Mouse (Mus musculus) heart, embryonic 13.5 days (tissue): ENCODE measurements around the gene Elmod1. TPM values are rescaled to one million over a fixed set of nuclear protein-coding genes. Genes with fewer than 3 reads are reported as not detected.

Experiments
- ATAC-seq: fragments of 200-750 bp; cut with Nextera tagmentation; 2 replicates; pipeline ENCODE4 v1.8.0; 2017; ENCODE audit warnings: moderate TSS enrichment; ENCODE audit not compliant: insufficient number of reproducible peaks, low FRiP score, low TSS enrichment; ENCODE audit errors: extremely low read depth
- H3K27ac ChIP-seq: fragments of 300-500 bp; sonication (generic); replicated peaks from 2 replicates; pipeline ENCODE4 v1.5.1; 2015; ENCODE audit warnings: moderate library complexity, mild to moderate bottlenecking, inconsistent platforms
- H3K27me3 ChIP-seq: fragments of 300-500 bp; sonication (generic); replicated peaks from 2 replicates; pipeline ENCODE4 v1.6.1; 2015; ENCODE audit warnings: mild to moderate bottlenecking, inconsistent platforms
- H3K36me3 ChIP-seq: fragments of 300-500 bp; sonication (generic); 2 replicates; pipeline ENCODE4 v1.6.1; 2015; ENCODE audit warnings: mild to moderate bottlenecking, inconsistent platforms
- H3K4me1 ChIP-seq: fragments of 300-500 bp; sonication (generic); 2 replicates; pipeline ENCODE4 v1.6.1; 2015; ENCODE audit warnings: inconsistent platforms
- H3K4me2 ChIP-seq: fragments of 300-500 bp; sonication (generic); 2 replicates; pipeline ENCODE4 v1.6.1; 2015; ENCODE audit warnings: inconsistent platforms, mild to moderate bottlenecking, moderate library complexity
- H3K4me3 ChIP-seq: fragments of 300-500 bp; sonication (generic); 2 replicates; pipeline ENCODE4 v1.5.1; 2015; ENCODE audit warnings: moderate library complexity, mild to moderate bottlenecking, inconsistent platforms
- H3K9ac ChIP-seq: fragments of 300-500 bp; sonication (generic); 2 replicates; pipeline ENCODE4 v1.6.1; 2015; ENCODE audit warnings: inconsistent platforms, mild to moderate bottlenecking, moderate library complexity
- H3K9me3 ChIP-seq: fragments of 300-500 bp; sonication (generic); 2 replicates; pipeline ENCODE4 v1.6.1; 2016; ENCODE audit warnings: inconsistent platforms
- WGBS: fragments of 180-500 bp; shearing (Covaris S2); methylation state at CpG from one replicate; pipeline ENCODE4 v1.1.7; 2015; ENCODE audit warnings: mixed read lengths; 5-methylcytosine and 5-hydroxymethylcytosine counted together
- polyA plus RNA-seq: library from polyadenylated mRNA; unstranded; fragments of >200 nt; fragmentation: Nextera tagmentation; extraction: Ambion mirVana; gene quantifications from 2 replicates; pipeline ENCODE4 v1.2.1, GENCODE M21; 2015

Gene Elmod1
- polyA plus RNA-seq, 1 experiment from 2014 or later: not detected

GRCm38 (mm10) chr9:53910331-53910730 lies 64.8 kb downstream of the Elmod1 start:
- Histone ChIP-seq H3K4me2 (no peak overlapping the region), H3K27me3 (no peaks in the 10 kb centered on the region), H3K4me3 (no peak overlapping the region), H3K36me3 (no peaks in the 10 kb centered on the region), H3K9ac (no peak overlapping the region), H3K9me3 (no peaks in the 10 kb centered on the region), H3K4me1 (no peaks in the 10 kb centered on the region), H3K27ac (no peak overlapping the region)
- 81% methylated on average over 5 of the region's 5 CpGs for WGBS
- ATAC-seq: no peak

- WGBS: 77% methylated on average over 10 of the region's 10 CpGs
Measured at GRCm38 (mm10) chr9:53906798-53907197, 68.3 kb downstream of the Elmod1 start.

GRCm38 (mm10) chr9:53905418-53905817 lies 69.7 kb downstream of the Elmod1 start:
- 33% methylated on average over 3 of the region's 3 CpGs for WGBS

More at GRCm38 (mm10) chr9:53906798-53907197, 68.3 kb downstream of the Elmod1 start:
- no peaks in the 10 kb centered on the region for H3K27me3 ChIP-seq
- H3K9ac ChIP-seq: no peak overlapping the region
- H3K9me3 ChIP-seq: no peaks in the 10 kb centered on the region
- no peak overlapping the region for H3K4me3 ChIP-seq
- H3K4me2 ChIP-seq: no peak overlapping the region
- ATAC-seq: no peak
- H3K36me3 ChIP-seq: no peaks in the 10 kb centered on the region
- H3K4me1 ChIP-seq: no peaks in the 10 kb centered on the region
- no peak overlapping the region for H3K27ac ChIP-seq

GRCm38 (mm10) chr9:53903215-53903842 lies 71.8 kb downstream of the Elmod1 start:
- WGBS: 79% methylated on average over 7 of the region's 7 CpGs
- Histone ChIP-seq H3K9ac (no peak overlapping the region), H3K4me2 (no peak overlapping the region), H3K27ac (no peak overlapping the region), H3K4me1 (no peaks in the 10 kb centered on the region), H3K4me3 (no peak overlapping the region), H3K27me3 (no peaks in the 10 kb centered on the region), H3K36me3 (no peaks in the 10 kb centered on the region), H3K9me3 (no peaks in the 10 kb centered on the region)
- no peak for ATAC-seq

More at GRCm38 (mm10) chr9:53905418-53905817, 69.7 kb downstream of the Elmod1 start:
- Histone ChIP-seq H3K4me3 (no peak overlapping the region), H3K27me3 (no peaks in the 10 kb centered on the region), H3K9ac (no peak overlapping the region), H3K9me3 (no peaks in the 10 kb centered on the region), H3K4me1 (no peaks in the 10 kb centered on the region), H3K36me3 (no peaks in the 10 kb centered on the region), H3K27ac (no peak overlapping the region), H3K4me2 (no peak overlapping the region)
- no peak for ATAC-seq

DNA sequence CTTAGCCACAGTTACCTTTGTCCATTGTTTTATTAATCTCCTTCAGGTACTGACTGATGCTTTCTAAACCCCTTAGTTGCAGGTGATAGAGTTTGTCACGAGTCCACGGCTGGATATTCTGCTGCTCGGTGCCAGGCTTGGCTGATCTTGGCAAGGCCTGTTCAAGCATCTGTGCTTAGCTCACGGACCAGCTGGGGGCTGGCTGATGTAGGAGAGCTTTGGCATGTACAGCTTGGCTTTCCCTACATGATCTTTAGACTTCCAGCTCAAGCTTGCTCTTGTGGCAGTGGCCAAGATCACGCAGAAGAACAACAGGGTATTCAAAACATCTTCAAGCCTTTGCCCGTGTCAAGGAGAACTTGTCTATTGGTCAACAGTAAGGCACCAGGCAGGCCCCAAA lies 75.3 kb downstream of the Elmod1 start:
- WGBS: 79% methylated on average over 6 of the region's 6 CpGs
- ATAC-seq: no peak
- no peaks in the 10 kb centered on the region for H3K27me3 ChIP-seq

DNA sequence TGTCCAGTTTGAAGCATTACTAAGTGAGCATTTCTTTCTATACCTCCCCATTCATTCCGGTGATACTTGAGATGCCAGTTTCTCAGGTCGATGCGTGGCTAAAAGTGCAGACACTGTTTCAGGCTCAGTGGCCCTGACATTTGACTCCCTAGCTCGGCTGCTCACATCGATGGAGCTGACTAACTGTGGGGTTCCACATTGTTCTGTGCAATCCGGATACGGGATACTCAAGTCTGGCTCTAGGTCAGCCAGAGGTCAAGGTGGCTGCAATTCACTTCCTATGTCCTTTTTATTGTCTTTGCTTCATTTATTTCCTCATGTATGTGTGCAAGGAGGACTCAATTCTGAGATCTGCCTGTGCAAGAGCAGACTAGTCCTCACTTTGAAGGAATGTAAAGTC lies 79.3 kb downstream of the Elmod1 start:
- no peak overlapping the region for H3K4me2 ChIP-seq
- no peak overlapping the region for H3K9ac ChIP-seq
- no peaks in the 10 kb centered on the region for H3K9me3 ChIP-seq
- no peaks in the 10 kb centered on the region for H3K27me3 ChIP-seq
- 74% methylated on average over 7 of the region's 7 CpGs for WGBS
- no peak overlapping the region for H3K27ac ChIP-seq
- H3K4me3 ChIP-seq: no peak overlapping the region
- ATAC-seq: no peak
- no peaks in the 10 kb centered on the region for H3K4me1 ChIP-seq
- no peaks in the 10 kb centered on the region for H3K36me3 ChIP-seq

More for the DNA sequence above, 75.3 kb downstream of the Elmod1 start:
- Histone ChIP-seq H3K4me3 (no peak overlapping the region), H3K9ac (no peak overlapping the region), H3K4me1 (no peaks in the 10 kb centered on the region), H3K4me2 (no peak overlapping the region), H3K27ac (no peak overlapping the region), H3K36me3 (no peaks in the 10 kb centered on the region), H3K9me3 (no peaks in the 10 kb centered on the region)

- Histone ChIP-seq H3K4me1 (no peaks in the 10 kb centered on the region), H3K4me2 (no peak overlapping the region), H3K27ac (no peak overlapping the region), H3K27me3 (no peaks in the 10 kb centered on the region), H3K9me3 (no peaks in the 10 kb centered on the region), H3K36me3 (no peaks in the 10 kb centered on the region), H3K4me3 (no peak overlapping the region), H3K9ac (no peak overlapping the region)
- ATAC-seq: no peak
- 3% methylated on average over 1 of the region's 1 CpGs for WGBS
Measured at GRCm38 (mm10) chr9:53890075-53890474, 85.0 kb downstream of the Elmod1 start.

- H3K4me2 ChIP-seq: no peak overlapping the region
- WGBS: 90% methylated on average over 23 of the region's 23 CpGs
- H3K9ac ChIP-seq: no peak overlapping the region
- H3K27me3 ChIP-seq: no peaks in the 10 kb centered on the region
- H3K36me3 ChIP-seq: no peaks in the 10 kb centered on the region
- H3K4me1 ChIP-seq: no peaks in the 10 kb centered on the region
- no peak overlapping the region for H3K27ac ChIP-seq
- H3K9me3 ChIP-seq: no peaks in the 10 kb centered on the region
- H3K4me3 ChIP-seq: no peak overlapping the region
- no peak for ATAC-seq
Measured at GRCm38 (mm10) chr9:53883588-53884280, 91.4 kb downstream of the Elmod1 start.

DNA sequence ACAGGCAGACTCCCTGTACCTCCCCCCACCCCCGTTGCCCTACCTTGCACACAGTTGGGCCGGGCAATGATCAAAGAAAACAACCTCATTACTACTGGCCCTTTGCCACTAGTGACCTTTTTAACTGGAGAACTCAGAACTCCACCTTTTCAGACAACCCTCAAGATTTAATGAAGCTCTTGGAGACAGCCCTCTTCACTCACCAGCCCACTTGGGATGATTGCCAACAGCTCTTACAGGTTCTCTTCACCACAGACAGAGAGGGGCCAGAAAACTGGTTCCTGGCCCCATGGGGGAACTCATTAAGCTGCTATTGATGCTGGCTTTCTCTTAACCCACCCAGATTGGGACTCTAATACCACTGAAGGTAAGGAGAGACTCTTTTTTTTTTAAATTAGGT lies 97.7 kb downstream of the Elmod1 start:
- no peak for ATAC-seq
- Histone ChIP-seq H3K4me1 (no peaks in the 10 kb centered on the region), H3K4me3 (no peak overlapping the region), H3K4me2 (no peak overlapping the region), H3K9ac (no peak overlapping the region), H3K27me3 (no peaks in the 10 kb centered on the region), H3K36me3 (no peaks in the 10 kb centered on the region), H3K9me3 (no peaks in the 10 kb centered on the region), H3K27ac (no peak overlapping the region)
- WGBS: 32% methylated on average over 2 of the region's 2 CpGs

DNA sequence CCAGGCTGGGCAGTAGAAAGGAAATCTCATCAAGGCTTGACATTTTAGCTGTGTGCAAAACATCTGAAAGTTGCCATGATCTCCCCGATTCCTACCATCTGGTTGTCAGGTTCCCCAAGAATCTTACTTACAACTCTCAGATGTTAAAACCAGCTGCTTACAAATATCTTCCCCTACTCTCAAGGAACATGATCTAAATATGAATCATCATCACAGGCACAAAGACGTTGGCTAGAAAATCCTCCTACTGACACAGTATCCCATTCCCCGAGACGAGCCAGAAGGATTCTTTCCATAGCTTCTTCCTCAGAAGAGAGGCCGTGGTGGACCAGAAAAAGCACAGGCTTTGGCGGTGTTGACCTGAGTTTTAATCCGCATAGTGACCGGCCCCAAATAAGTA lies 101.9 kb downstream of the Elmod1 start:
- no peak overlapping the region for H3K9ac ChIP-seq
- WGBS: 82% methylated on average over 8 of the region's 8 CpGs
- H3K9me3 ChIP-seq: peaks cover 4% of the 10 kb centered on the region; the same call in 1 of the 2 replicates
- H3K36me3 ChIP-seq: no peaks in the 10 kb centered on the region
- H3K4me3 ChIP-seq: no peak overlapping the region
- H3K27me3 ChIP-seq: no peaks in the 10 kb centered on the region
- H3K4me1 ChIP-seq: no peaks in the 10 kb centered on the region
- H3K4me2 ChIP-seq: no peak overlapping the region
- no peak for ATAC-seq
- H3K27ac ChIP-seq: no peak overlapping the region
